Mouse (Mus musculus): ENCODE data around the gene Sema6b. TPM values are rescaled to one million over a fixed set of nuclear protein-coding genes. Genes with fewer than 3 reads are reported as not detected.

The Sema6b gene
- total and polyA plus RNA-seq, 3 experiments: 0.71 to 2.2 (median 1.3) TPM

DNA sequence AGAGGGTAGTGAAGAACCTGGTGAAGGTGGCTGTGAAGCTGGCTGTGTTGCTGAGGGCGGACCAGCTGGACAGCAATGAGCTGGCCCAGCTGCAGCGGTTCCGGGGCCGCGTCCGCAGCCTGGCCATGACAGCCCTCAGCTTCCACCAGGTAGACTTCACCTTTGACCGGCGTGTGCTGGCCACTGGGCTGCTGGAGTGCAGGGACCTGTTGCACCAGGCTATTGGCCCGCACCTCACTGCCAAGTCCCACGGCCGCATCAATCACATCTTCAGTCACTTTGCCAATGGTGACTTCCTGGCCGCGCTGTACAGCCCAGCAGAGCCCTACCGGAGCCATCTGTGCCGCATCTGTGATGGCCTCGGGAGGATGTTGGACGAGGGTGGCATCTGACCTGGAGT lies 31.7 kb upstream of the Sema6b start:
- Histone ChIP-seq H3K27me3 (replicated peaks) (no peaks in the 10 kb centered on the region), H3K36me3 (replicated peaks in 1 of 2; ENCODE audit: control insufficient read depth in 1 of 2, insufficient read depth in 1 of 2, low read length in 1 of 2) (peaks cover 13 to 42% of the 10 kb centered on the region in 2 experiments), H3K79me2 (replicated peaks; ENCODE audit: control insufficient read depth, extremely low read depth, insufficient read depth, poor library complexity, severe bottlenecking) (no peaks in the 10 kb centered on the region), H3K4me3 (replicated peaks in 1 of 3; ENCODE audit: low read depth in 2 of 3, low read length in 2 of 3, poor library complexity in 1 of 3) (no peak overlapping the region), H3K9me3 (replicated peaks; ENCODE audit: low read length) (no peaks in the 10 kb centered on the region), H3K27ac (ENCODE audit: insufficient read depth, low read depth) (no peak overlapping the region), H3K4me2 (ENCODE audit: insufficient read depth, low read depth, poor library complexity, severe bottlenecking) (no peak overlapping the region), H3K4me1 (ENCODE audit: control insufficient read depth in 1 of 2, insufficient read depth in 2 of 2) (peaks cover 3 to 23% of the 10 kb centered on the region in 2 experiments; a peak in 2 of 4 replicates), H3K9ac (ENCODE audit: insufficient read depth, low read depth) (no peak overlapping the region)
- in situ Hi-C loops (cut with MboI; ENCODE audit: low pct_ligation_motif_present, low pct_unique_long_range_greater_than_20kb, low sequenced_read_pairs): no loop called here
- dilution Hi-C loops (cut with MboI; ENCODE audit: extremely low pct_ligation_motif_present, extremely low pct_unique_long_range_greater_than_20kb, low sequenced_read_pairs): no loop called here
- TF ChIP-seq SIN3A (IDR thresholded peaks at IDR 0.05; ENCODE audit: low read length) (no peak), UBTF (IDR thresholded peaks at IDR 0.05; ENCODE audit: low read depth, low read length) (no peak), SMC3 (IDR thresholded peaks at IDR 0.05; ENCODE audit: low read depth, low read length) (no peak), RCOR1 (conservative IDR thresholded peaks at IDR 0.05; ENCODE audit: low read depth, low read length) (no peak), HCFC1 (IDR thresholded peaks at IDR 0.05; ENCODE audit: low read depth, low read length) (no peak), JUN (IDR thresholded peaks at IDR 0.05; ENCODE audit: insufficient read depth, low read depth, low read length) (no peak), ZMIZ1 (IDR thresholded peaks at IDR 0.05; ENCODE audit: low read depth, low read length) (no peak), ETS1 (conservative IDR thresholded peaks at IDR 0.05; ENCODE audit: low read depth, low read length) (no peak), ELF1 (IDR thresholded peaks at IDR 0.05; ENCODE audit: low read depth, low read length) (no peak), E2F4 (IDR thresholded peaks at IDR 0.05; ENCODE audit: insufficient replicate concordance, low read depth, low read length) (no peak), POLR2A (IDR thresholded peaks at IDR 0.05; ENCODE audit: low read depth, low read length) (no peak), MAFK (IDR thresholded peaks at IDR 0.05; ENCODE audit: insufficient replicate concordance, low read length) (no peak), ZNF384 (IDR thresholded peaks at IDR 0.05; ENCODE audit: low read depth, low read length) (no peak), JUND (conservative IDR thresholded peaks at IDR 0.05; ENCODE audit: low read depth, low read length) (no peak), IRF4 (IDR thresholded peaks at IDR 0.05; ENCODE audit: low read depth, low read length) (no peak), USF2 (conservative IDR thresholded peaks at IDR 0.05; ENCODE audit: low read depth, low read length) (no peak), PAX5 (IDR thresholded peaks at IDR 0.05; ENCODE audit: low read length) (no peak)
- no peak for DNase-seq (ENCODE audit: extremely low read depth)

DNA sequence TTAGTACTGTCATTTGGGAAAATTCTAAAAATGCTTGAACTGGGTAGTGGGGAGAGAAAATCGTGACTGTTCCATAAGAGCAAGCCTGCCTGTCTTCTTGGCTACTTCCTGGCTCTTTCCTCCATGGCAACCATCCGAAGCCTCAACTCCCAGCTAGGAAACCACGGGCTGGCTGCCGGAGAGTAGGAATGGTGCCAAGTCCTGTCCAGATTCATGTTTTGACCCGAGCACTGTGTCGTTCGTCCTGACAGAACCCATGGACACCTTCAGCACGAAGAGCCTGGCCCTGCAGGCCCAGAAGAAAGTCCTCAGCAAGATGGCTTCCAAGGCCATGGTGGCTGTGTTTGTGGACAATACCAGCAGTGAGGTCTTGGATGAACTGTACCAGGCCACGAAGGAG lies 31.3 kb upstream of the Sema6b start:
- in situ Hi-C loops (cut with MboI; ENCODE audit: low pct_ligation_motif_present, low pct_unique_long_range_greater_than_20kb, low sequenced_read_pairs) (no loop called here), dilution Hi-C loops (cut with MboI; ENCODE audit: extremely low pct_ligation_motif_present, extremely low pct_unique_long_range_greater_than_20kb, low sequenced_read_pairs) (no loop called here)
- no peak overlapping the region for H3K27ac ChIP-seq (ENCODE audit: insufficient read depth, low read depth)
- H3K4me2 ChIP-seq (ENCODE audit: insufficient read depth, low read depth, poor library complexity, severe bottlenecking): no peak overlapping the region
- no peaks in the 10 kb centered on the region for H3K79me2 ChIP-seq (replicated peaks; ENCODE audit: control insufficient read depth, extremely low read depth, insufficient read depth, poor library complexity, severe bottlenecking)
- no peak overlapping the region for H3K4me3 ChIP-seq (replicated peaks in 1 of 3; ENCODE audit: low read depth in 2 of 3, low read length in 2 of 3, poor library complexity in 1 of 3)
- TF ChIP-seq ZNF384 (IDR thresholded peaks at IDR 0.05; ENCODE audit: low read depth, low read length): no peak
- no peak for TF ChIP-seq MAFK (IDR thresholded peaks at IDR 0.05; ENCODE audit: insufficient replicate concordance, low read length)
- TF ChIP-seq RAD21 (IDR thresholded peaks at IDR 0.05; ENCODE audit: low read depth, low read length): no peak
- TF ChIP-seq GABPA (IDR thresholded peaks at IDR 0.05; ENCODE audit: insufficient replicate concordance, low read depth, low read length): no peak
- TF ChIP-seq ETS1 (conservative IDR thresholded peaks at IDR 0.05; ENCODE audit: low read depth, low read length): no peak
- no peak for TF ChIP-seq NELFE (IDR thresholded peaks at IDR 0.05; ENCODE audit: low read depth, low read length)
- TF ChIP-seq SMC3 (IDR thresholded peaks at IDR 0.05; ENCODE audit: low read depth, low read length): no peak
- TF ChIP-seq UBTF (IDR thresholded peaks at IDR 0.05; ENCODE audit: low read depth, low read length): no peak
- TF ChIP-seq JUN (IDR thresholded peaks at IDR 0.05; ENCODE audit: insufficient read depth, low read depth, low read length): no peak
- no peak for TF ChIP-seq MAX (IDR thresholded peaks at IDR 0.05; ENCODE audit: low read length)
- no peaks in the 10 kb centered on the region for H3K9me3 ChIP-seq (replicated peaks; ENCODE audit: low read length)
- DNase-seq (ENCODE audit: extremely low read depth): no peak
- peaks cover 3 to 25% of the 10 kb centered on the region in 2 experiments; a peak in 2 of 4 replicates for H3K4me1 ChIP-seq (ENCODE audit: control insufficient read depth in 1 of 2, insufficient read depth in 2 of 2)
- H3K36me3 ChIP-seq (replicated peaks in 1 of 2; ENCODE audit: control insufficient read depth in 1 of 2, insufficient read depth in 1 of 2, low read length in 1 of 2): peaks cover 9 to 38% of the 10 kb centered on the region in 2 experiments
- no peaks in the 10 kb centered on the region for H3K27me3 ChIP-seq (replicated peaks)
- no peak overlapping the region for H3K9ac ChIP-seq (ENCODE audit: insufficient read depth, low read depth)
